Mouse (Mus musculus): ENCODE data around the gene Tmem248. TPM values are rescaled to one million over a fixed set of nuclear protein-coding genes. Genes with fewer than 3 reads are reported as not detected.

Tmem248 gene
- polyA plus RNA-seq, 1 experiment from 2014 or later, result 33.8 TPM

DNA sequence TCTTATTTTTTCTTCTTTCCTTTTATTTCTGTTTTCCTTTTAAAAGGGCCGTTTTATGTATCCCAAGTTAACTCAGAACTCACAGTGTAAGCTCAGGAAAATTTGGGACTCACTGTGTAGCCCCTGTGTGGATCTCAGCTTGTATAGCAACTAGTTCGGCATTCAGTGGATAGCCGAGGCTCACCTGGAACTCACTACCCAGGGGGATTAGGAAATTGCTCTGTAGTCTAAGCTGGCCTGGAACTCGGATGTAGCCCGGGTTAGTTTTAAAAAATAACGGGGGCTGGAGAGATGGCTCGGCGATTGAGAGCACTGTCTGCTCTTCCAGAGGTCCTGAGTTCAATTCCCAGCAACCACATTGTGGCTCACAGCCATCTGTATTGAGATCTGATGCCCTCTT, 40.4 kb downstream of the Tmem248 start:
- WGBS (ENCODE audit: insufficient replicate concordance), result 9% methylated on average over 8 of the region's 8 CpGs

DNA sequence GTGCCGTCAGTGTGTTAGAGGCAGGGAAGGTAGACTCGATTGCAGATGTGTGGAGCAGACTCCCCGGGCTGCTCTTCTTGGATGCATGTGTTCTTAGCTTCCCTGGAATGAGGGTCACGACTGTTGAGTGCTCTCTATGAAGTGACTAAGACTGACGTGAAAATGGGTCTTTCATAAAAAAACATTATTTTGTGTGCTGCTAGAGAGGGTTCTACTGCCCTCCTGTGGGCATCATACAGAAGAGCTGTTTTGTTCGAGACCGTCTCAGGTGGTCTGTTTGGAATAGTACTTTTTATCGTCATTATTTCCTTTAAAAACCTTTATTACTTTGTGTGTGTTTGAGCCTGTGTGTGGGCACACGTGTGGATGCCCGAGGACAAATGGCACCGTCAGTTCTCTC, 46.6 kb downstream of the Tmem248 start:
- H3K4me1 ChIP-seq (ENCODE audit: control insufficient read depth, insufficient read depth, low read length), result no peaks in the 10 kb centered on the region
- no peak overlapping the region for H3K27ac ChIP-seq (ENCODE audit: low read depth, low read length)
- H3K27me3 ChIP-seq (ENCODE audit: control insufficient read depth, insufficient read depth, low read length), result no peaks in the 10 kb centered on the region
- H3K9me3 ChIP-seq (replicated peaks; ENCODE audit: control insufficient read depth, low read length), result no peaks in the 10 kb centered on the region
- no peak overlapping the region for H3K4me3 ChIP-seq (ENCODE audit: low read depth, low read length)
- no peak overlapping the region for H3K9ac ChIP-seq (ENCODE audit: low read depth, low read length)
- H3K4me2 ChIP-seq, result no peak overlapping the region
- WGBS (ENCODE audit: insufficient replicate concordance), result 80% methylated on average over 11 of the region's 11 CpGs
- no peak for ATAC-seq (replicated peaks; ENCODE audit: insufficient number of reproducible peaks, low FRiP score, low TSS enrichment)
- peaks cover 16% of the 10 kb centered on the region for H3K36me3 ChIP-seq (ENCODE audit: control insufficient read depth, insufficient read depth, low read length)

More for the DNA sequence above, 40.4 kb downstream of the Tmem248 start:
- Histone ChIP-seq H3K4me1 (ENCODE audit: control insufficient read depth, insufficient read depth, low read length) (peaks cover 7% of the 10 kb centered on the region), H3K36me3 (ENCODE audit: control insufficient read depth, insufficient read depth, low read length) (peaks cover 4% of the 10 kb centered on the region), H3K9ac (ENCODE audit: low read depth, low read length) (peak overlapping the region; percentile 81), H3K27ac (ENCODE audit: low read depth, low read length) (peak overlapping the region; percentile 55; the same call in 1 of the 2 replicates), H3K27me3 (ENCODE audit: control insufficient read depth, insufficient read depth, low read length) (no peaks in the 10 kb centered on the region), H3K4me2 (peak overlapping the region; percentile 75), H3K4me3 (ENCODE audit: low read depth, low read length) (peak overlapping the region; percentile 78), H3K9me3 (replicated peaks; ENCODE audit: control insufficient read depth, low read length) (no peaks in the 10 kb centered on the region)
- ATAC-seq (replicated peaks; ENCODE audit: insufficient number of reproducible peaks, low FRiP score, low TSS enrichment), result no peak

DNA sequence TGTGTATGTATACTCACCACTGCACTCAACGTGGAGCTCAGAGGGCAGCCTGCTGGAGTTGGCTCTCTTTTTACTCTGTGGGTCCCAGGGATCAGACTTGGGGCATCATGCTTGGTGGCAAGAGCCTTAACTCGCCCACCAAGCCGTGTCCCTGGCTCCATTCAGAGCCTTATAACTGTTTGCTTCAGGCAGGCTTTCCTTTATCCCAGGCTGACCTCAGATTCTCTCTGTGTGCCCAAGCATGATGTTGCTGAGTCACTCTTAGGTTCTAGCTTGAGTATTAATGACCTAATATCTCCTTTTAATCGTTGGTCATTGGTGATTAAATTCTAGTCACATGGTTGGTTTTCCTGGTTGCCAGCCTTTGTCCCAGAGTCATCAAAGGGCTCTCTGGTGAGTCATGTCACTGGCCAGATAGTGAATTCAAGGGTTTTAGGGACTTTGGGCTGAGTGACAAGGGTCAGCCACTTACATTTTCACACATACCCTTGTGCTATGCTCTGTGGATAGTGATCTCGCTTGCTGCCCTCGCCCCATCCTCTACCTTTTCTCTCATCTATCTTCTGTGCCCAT, 47.6 kb downstream of the Tmem248 start:
- Histone ChIP-seq H3K4me1 (ENCODE audit: control insufficient read depth, insufficient read depth, low read length) (no peaks in the 10 kb centered on the region), H3K4me2 (no peak overlapping the region), H3K4me3 (ENCODE audit: low read depth, low read length) (no peak overlapping the region), H3K9ac (ENCODE audit: low read depth, low read length) (no peak overlapping the region), H3K27ac (ENCODE audit: low read depth, low read length) (no peak overlapping the region), H3K27me3 (ENCODE audit: control insufficient read depth, insufficient read depth, low read length) (no peaks in the 10 kb centered on the region), H3K36me3 (ENCODE audit: control insufficient read depth, insufficient read depth, low read length) (peaks cover 16% of the 10 kb centered on the region), H3K9me3 (replicated peaks; ENCODE audit: control insufficient read depth, low read length) (no peaks in the 10 kb centered on the region)
- WGBS (ENCODE audit: insufficient replicate concordance), result 89% methylated on average over 6 of the region's 6 CpGs
- no peak for ATAC-seq (replicated peaks; ENCODE audit: insufficient number of reproducible peaks, low FRiP score, low TSS enrichment)

DNA sequence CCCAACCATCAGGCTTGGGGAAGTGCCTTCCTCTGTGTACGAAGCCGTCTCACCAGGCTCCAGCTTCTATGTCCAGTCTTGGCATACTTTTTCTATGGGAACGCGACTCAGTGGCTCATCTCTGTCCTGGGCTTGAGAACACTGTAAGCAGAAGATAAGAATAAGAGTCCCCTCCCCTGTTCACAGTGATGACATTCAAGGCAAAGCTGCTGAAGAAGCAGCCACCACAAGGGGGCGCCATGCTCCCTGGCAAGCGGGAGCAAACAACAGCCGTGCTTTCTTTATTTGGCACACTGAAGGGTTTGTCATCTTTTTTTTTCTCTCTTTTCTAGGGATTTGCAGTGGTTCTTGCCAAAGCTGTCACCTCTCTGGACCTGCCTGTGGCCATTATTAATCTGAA, 49.8 kb downstream of the Tmem248 start:
- Histone ChIP-seq H3K4me3 (ENCODE audit: low read depth, low read length) (no peak overlapping the region), H3K27me3 (ENCODE audit: control insufficient read depth, insufficient read depth, low read length) (no peaks in the 10 kb centered on the region), H3K9me3 (replicated peaks; ENCODE audit: control insufficient read depth, low read length) (no peaks in the 10 kb centered on the region), H3K4me1 (ENCODE audit: control insufficient read depth, insufficient read depth, low read length) (no peaks in the 10 kb centered on the region), H3K27ac (ENCODE audit: low read depth, low read length) (no peak overlapping the region), H3K36me3 (ENCODE audit: control insufficient read depth, insufficient read depth, low read length) (peaks cover 20% of the 10 kb centered on the region), H3K4me2 (no peak overlapping the region), H3K9ac (ENCODE audit: low read depth, low read length) (no peak overlapping the region)
- ATAC-seq (replicated peaks; ENCODE audit: insufficient number of reproducible peaks, low FRiP score, low TSS enrichment), result no peak
- WGBS (ENCODE audit: insufficient replicate concordance), result 80% methylated on average over 7 of the region's 7 CpGs

DNA sequence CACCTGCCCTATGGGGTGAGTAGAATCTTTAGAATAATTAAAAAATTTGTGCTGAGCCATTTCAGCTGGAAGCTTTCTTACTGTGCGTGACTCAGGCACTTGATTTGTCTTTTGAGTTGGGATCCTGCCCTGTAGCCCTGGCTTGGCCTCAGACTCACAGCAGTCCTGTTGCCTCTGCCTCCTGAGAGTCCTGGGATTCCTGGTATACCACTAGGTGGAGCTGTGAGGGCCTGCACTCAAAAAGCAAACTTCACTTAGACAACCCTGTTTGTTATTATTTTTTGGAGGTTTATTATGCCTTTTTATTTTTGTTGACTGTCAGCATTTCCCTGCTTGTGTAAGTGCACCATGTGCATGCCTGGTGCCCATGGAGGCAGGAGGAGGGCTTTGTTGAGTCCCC, 50.4 kb downstream of the Tmem248 start:
- no peak overlapping the region for H3K4me3 ChIP-seq (ENCODE audit: low read depth, low read length)
- no peak overlapping the region for H3K4me2 ChIP-seq
- no peak overlapping the region for H3K9ac ChIP-seq (ENCODE audit: low read depth, low read length)
- ATAC-seq (replicated peaks; ENCODE audit: insufficient number of reproducible peaks, low FRiP score, low TSS enrichment), result no peak
- no peaks in the 10 kb centered on the region for H3K9me3 ChIP-seq (replicated peaks; ENCODE audit: control insufficient read depth, low read length)
- H3K27ac ChIP-seq (ENCODE audit: low read depth, low read length), result no peak overlapping the region
- H3K4me1 ChIP-seq (ENCODE audit: control insufficient read depth, insufficient read depth, low read length), result no peaks in the 10 kb centered on the region
- no peaks in the 10 kb centered on the region for H3K27me3 ChIP-seq (ENCODE audit: control insufficient read depth, insufficient read depth, low read length)
- WGBS (ENCODE audit: insufficient replicate concordance), result 96% methylated on average over 1 of the region's 1 CpGs
- peaks cover 22% of the 10 kb centered on the region for H3K36me3 ChIP-seq (ENCODE audit: control insufficient read depth, insufficient read depth, low read length)

DNA sequence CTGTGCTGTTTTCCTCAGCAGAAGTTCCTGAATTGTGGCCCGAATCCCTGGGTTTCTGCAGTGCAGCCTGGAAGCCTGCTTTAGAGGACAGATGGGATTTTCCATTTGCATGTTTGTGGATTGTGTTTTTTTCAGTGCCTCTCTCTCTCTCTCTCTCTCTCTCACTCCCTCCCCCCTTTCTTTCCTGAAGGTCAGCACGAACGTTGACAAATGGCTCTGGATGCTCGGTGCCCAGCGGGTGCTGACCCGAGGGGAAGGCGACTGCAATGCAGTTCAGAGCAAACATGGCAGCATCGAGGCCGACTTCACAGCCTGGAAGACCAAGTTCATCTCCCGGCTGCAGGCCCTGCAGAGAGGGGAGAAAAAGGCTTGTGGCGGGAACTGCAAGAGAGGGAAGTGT, 52.1 kb downstream of the Tmem248 start:
- H3K27me3 ChIP-seq (ENCODE audit: control insufficient read depth, insufficient read depth, low read length), result no peaks in the 10 kb centered on the region
- H3K4me1 ChIP-seq (ENCODE audit: control insufficient read depth, insufficient read depth, low read length), result no peaks in the 10 kb centered on the region
- H3K36me3 ChIP-seq (ENCODE audit: control insufficient read depth, insufficient read depth, low read length), result peaks cover 22% of the 10 kb centered on the region
- no peak overlapping the region for H3K9ac ChIP-seq (ENCODE audit: low read depth, low read length)
- H3K9me3 ChIP-seq (replicated peaks; ENCODE audit: control insufficient read depth, low read length), result no peaks in the 10 kb centered on the region
- no peak overlapping the region for H3K4me2 ChIP-seq
- no peak overlapping the region for H3K4me3 ChIP-seq (ENCODE audit: low read depth, low read length)
- 76% methylated on average over 11 of the region's 11 CpGs for WGBS (ENCODE audit: insufficient replicate concordance)
- ATAC-seq (replicated peaks; ENCODE audit: insufficient number of reproducible peaks, low FRiP score, low TSS enrichment), result no peak
- no peak overlapping the region for H3K27ac ChIP-seq (ENCODE audit: low read depth, low read length)

DNA sequence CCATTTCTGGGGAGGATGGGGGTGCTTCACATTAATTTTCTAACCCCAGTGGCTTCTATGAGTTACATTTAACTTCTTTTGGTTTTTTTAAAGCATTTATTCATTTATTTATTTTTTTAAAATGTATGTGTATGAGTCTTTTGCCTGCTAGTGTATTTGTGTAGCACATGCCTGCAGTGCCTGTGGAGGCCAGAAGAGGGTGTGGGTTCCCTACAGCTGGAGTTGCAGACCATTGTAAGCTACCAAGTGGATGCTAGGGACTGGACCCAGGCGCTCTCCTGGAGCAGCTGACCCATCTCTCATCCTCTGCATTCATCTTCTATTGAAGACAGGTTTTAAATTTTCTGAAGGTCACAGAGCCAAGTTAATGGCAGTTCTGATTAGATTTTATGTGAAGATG, 55.5 kb downstream of the Tmem248 start:
- Histone ChIP-seq H3K27me3 (ENCODE audit: control insufficient read depth, insufficient read depth, low read length) (no peaks in the 10 kb centered on the region), H3K36me3 (ENCODE audit: control insufficient read depth, insufficient read depth, low read length) (peaks cover 21% of the 10 kb centered on the region; the same call in 1 of the 2 replicates), H3K9ac (ENCODE audit: low read depth, low read length) (no peak overlapping the region), H3K9me3 (replicated peaks; ENCODE audit: control insufficient read depth, low read length) (no peaks in the 10 kb centered on the region), H3K4me1 (ENCODE audit: control insufficient read depth, insufficient read depth, low read length) (no peaks in the 10 kb centered on the region), H3K4me2 (no peak overlapping the region), H3K27ac (ENCODE audit: low read depth, low read length) (no peak overlapping the region), H3K4me3 (ENCODE audit: low read depth, low read length) (no peak overlapping the region)
- no peak for ATAC-seq (replicated peaks; ENCODE audit: insufficient number of reproducible peaks, low FRiP score, low TSS enrichment)
- 85% methylated on average over 1 of the region's 1 CpGs for WGBS (ENCODE audit: insufficient replicate concordance)

DNA sequence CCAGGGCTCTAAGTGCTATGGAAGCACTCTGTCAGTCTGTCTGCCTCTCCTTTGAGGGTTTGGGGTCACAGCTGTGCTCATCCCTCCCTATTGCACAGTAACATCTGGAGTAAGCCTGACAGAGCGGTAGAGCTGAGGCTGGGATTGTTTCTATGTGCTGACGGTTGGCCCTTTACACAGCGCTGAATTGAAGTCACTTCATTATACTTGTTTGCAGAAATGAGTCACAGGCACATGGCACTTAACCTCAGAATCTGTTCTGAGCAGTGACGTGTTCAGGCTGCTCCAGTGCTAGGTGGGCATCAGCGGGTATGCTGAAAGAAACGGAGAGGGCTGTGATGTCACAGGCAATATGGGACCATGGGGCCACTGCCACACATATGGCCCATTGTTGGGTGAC, 56.2 kb downstream of the Tmem248 start:
- Histone ChIP-seq H3K4me2 (no peak overlapping the region), H3K27ac (ENCODE audit: low read depth, low read length) (no peak overlapping the region), H3K9ac (ENCODE audit: low read depth, low read length) (no peak overlapping the region), H3K9me3 (replicated peaks; ENCODE audit: control insufficient read depth, low read length) (no peaks in the 10 kb centered on the region), H3K36me3 (ENCODE audit: control insufficient read depth, insufficient read depth, low read length) (peaks cover 17% of the 10 kb centered on the region), H3K4me3 (ENCODE audit: low read depth, low read length) (no peak overlapping the region), H3K4me1 (ENCODE audit: control insufficient read depth, insufficient read depth, low read length) (no peaks in the 10 kb centered on the region), H3K27me3 (ENCODE audit: control insufficient read depth, insufficient read depth, low read length) (no peaks in the 10 kb centered on the region)
- ATAC-seq (replicated peaks; ENCODE audit: insufficient number of reproducible peaks, low FRiP score, low TSS enrichment), result no peak
- WGBS (ENCODE audit: insufficient replicate concordance), result 88% methylated on average over 6 of the region's 6 CpGs

DNA sequence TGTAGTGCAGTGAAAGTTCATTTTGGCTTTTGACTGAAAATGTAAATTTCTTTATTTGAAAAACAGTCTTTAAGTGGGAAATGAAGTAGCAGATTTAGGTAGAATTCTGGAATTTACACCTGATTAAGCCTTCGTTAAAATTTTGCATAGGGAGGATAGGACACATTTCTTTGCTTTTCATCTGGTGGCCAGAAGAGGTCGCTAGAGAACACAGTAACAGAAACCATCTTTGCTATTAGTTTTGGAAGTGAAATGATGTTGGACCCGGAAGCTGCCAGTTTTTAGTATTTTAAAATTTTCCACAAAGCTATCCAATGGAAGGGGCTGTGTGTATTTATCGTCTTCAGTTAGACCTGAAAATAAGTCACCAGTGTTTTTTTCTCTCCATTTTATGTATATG, 58.6 kb downstream of the Tmem248 start:
- ATAC-seq (replicated peaks; ENCODE audit: insufficient number of reproducible peaks, low FRiP score, low TSS enrichment), result no peak
- Histone ChIP-seq H3K9ac (ENCODE audit: low read depth, low read length) (no peak overlapping the region), H3K9me3 (replicated peaks; ENCODE audit: control insufficient read depth, low read length) (no peaks in the 10 kb centered on the region), H3K4me3 (ENCODE audit: low read depth, low read length) (no peak overlapping the region), H3K4me2 (no peak overlapping the region), H3K27ac (ENCODE audit: low read depth, low read length) (no peak overlapping the region), H3K27me3 (ENCODE audit: control insufficient read depth, insufficient read depth, low read length) (no peaks in the 10 kb centered on the region), H3K4me1 (ENCODE audit: control insufficient read depth, insufficient read depth, low read length) (no peaks in the 10 kb centered on the region), H3K36me3 (ENCODE audit: control insufficient read depth, insufficient read depth, low read length) (peaks cover 26% of the 10 kb centered on the region)
- 59% methylated on average over 4 of the region's 4 CpGs for WGBS (ENCODE audit: insufficient replicate concordance)
